Mouse (Mus musculus): ENCODE data around the gene Pcdh15. TPM values are rescaled to one million over a fixed set of nuclear protein-coding genes. Genes with fewer than 3 reads are reported as not detected.

Gene Pcdh15
- total and polyA plus RNA-seq, 3 experiments, result not detected

DNA sequence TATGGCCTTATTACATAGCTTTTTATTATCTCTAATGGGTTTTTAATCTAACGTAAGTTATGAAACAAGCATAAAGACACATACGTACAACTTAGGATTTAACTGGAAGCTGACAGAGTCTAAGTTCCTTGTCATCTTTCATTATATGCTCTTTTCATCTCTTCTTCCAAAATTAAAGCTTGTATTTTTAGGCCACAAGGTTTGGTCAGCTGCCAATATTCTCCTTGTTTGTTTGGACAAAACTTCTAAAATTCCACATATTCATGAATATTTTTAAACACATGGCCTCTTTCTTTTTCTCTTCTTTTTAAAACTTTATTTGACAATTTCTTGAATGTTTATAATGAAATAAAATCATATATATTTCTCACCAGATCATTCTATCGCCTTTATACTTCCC lies 415.7 kb downstream of the Pcdh15 start:
- H3K4me1 ChIP-seq (ENCODE audit: control insufficient read depth in 1 of 2, insufficient read depth in 2 of 2, low read length in 2 of 2), result no peaks in the 10 kb centered on the region
- no peak for DNase-seq (ENCODE audit: low read depth, low spot score)
- no peaks in the 10 kb centered on the region for H3K79me2 ChIP-seq (ENCODE audit: control insufficient read depth, insufficient read depth, low read length, poor library complexity)
- H3K4me3 ChIP-seq (ENCODE audit: control insufficient read depth in 1 of 2, insufficient read depth in 1 of 2, low read depth in 2 of 2, low read length in 2 of 2), result no peak overlapping the region
- H3K36me3 ChIP-seq (ENCODE audit: control insufficient read depth in 1 of 2, insufficient read depth in 2 of 2, low read length in 2 of 2), result no peaks in the 10 kb centered on the region
- H3K27ac ChIP-seq (ENCODE audit: control insufficient read depth, low read depth, low read length), result no peak overlapping the region
- H3K27me3 ChIP-seq (ENCODE audit: control insufficient read depth in 1 of 2, insufficient read depth in 2 of 2, low read length in 2 of 2), result no peaks in the 10 kb centered on the region
- H3K9ac ChIP-seq (ENCODE audit: control insufficient read depth, low read depth, low read length, poor library complexity, severe bottlenecking), result no peak overlapping the region
- no peaks in the 10 kb centered on the region for H3K9me3 ChIP-seq (replicated peaks; ENCODE audit: insufficient read depth, low read length)
- no peak for TF ChIP-seq USF2 (IDR thresholded peaks at IDR 0.05; ENCODE audit: borderline replicate concordance in 1 of 2, insufficient read depth in 1 of 2, low read depth in 1 of 2, low read length in 2 of 2)
- TF ChIP-seq POLR2A (IDR thresholded peaks at IDR 0.05; ENCODE audit: control insufficient read depth in 1 of 2, insufficient read depth in 1 of 2, low read depth in 1 of 2, low read length in 2 of 2, poor library complexity in 1 of 2), result no peak
- no peak for TF ChIP-seq BHLHE40 (IDR thresholded peaks at IDR 0.05; ENCODE audit: borderline replicate concordance, low read depth, low read length)
- no peak for TF ChIP-seq CTCF (IDR thresholded peaks at IDR 0.05 in 2 of 3, conservative IDR thresholded peaks at IDR 0.05 in 1 of 3; ENCODE audit: control insufficient read depth in 1 of 3, insufficient read depth in 1 of 3, low read depth in 2 of 3, low read length in 3 of 3, poor library complexity in 1 of 3, severe bottlenecking in 1 of 3)
- TF ChIP-seq TCF12 (IDR thresholded peaks at IDR 0.05; ENCODE audit: low read depth, low read length), result no peak
- no peak for TF ChIP-seq NRF1 (IDR thresholded peaks at IDR 0.05; ENCODE audit: insufficient read depth, low read depth, low read length, poor library complexity, severe bottlenecking)
- no peak for TF ChIP-seq MXI1 (IDR thresholded peaks at IDR 0.05; ENCODE audit: low read depth, low read length)
- no peak for TF ChIP-seq MYC (IDR thresholded peaks at IDR 0.05; ENCODE audit: low read depth, low read length)
- TF ChIP-seq E2F4 (IDR thresholded peaks at IDR 0.05; ENCODE audit: borderline replicate concordance, low read depth, low read length), result no peak
- no peak for TF ChIP-seq SMC3 (IDR thresholded peaks at IDR 0.05; ENCODE audit: low read depth, low read length)
- no peak for TF ChIP-seq CHD2 (IDR thresholded peaks at IDR 0.05; ENCODE audit: low read length)
- TF ChIP-seq MAFK (IDR thresholded peaks at IDR 0.05; ENCODE audit: borderline replicate concordance, low read depth, low read length), result no peak
- no peak for TF ChIP-seq TAL1 (IDR thresholded peaks at IDR 0.05; ENCODE audit: low read length)
- no peak for TF ChIP-seq NELFE (IDR thresholded peaks at IDR 0.05; ENCODE audit: low read depth, low read length)
- TF ChIP-seq MAZ (IDR thresholded peaks at IDR 0.05; ENCODE audit: low read depth, low read length), result no peak
- no peak for TF ChIP-seq UBTF (IDR thresholded peaks at IDR 0.05; ENCODE audit: borderline replicate concordance, insufficient read depth, low read depth, low read length)

DNA sequence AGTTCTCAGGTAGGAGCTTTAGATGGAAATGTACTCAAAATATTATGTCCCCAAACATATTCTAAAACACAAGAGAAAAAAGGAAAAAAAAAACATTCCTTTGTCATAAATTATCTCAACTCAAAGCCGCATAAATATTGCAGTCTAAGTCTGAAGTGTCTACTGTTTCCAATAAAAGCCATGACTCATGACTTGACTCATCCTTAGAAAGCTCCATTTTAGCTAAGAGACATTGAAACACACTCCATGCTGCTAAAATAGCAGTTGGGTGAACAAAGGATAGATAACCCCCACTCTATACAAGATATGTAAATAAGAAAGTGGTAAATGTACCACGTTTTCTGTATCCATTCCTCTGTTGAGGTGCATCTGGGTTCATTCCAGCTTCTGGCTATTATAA lies 416.6 kb downstream of the Pcdh15 start:
- no peaks in the 10 kb centered on the region for H3K27me3 ChIP-seq (ENCODE audit: control insufficient read depth in 1 of 2, insufficient read depth in 2 of 2, low read length in 2 of 2)
- TF ChIP-seq ELF1 (IDR thresholded peaks at IDR 0.05; ENCODE audit: low read depth, low read length), result no peak
- no peak for TF ChIP-seq POLR2A (IDR thresholded peaks at IDR 0.05; ENCODE audit: control insufficient read depth in 1 of 2, insufficient read depth in 1 of 2, low read depth in 1 of 2, low read length in 2 of 2, poor library complexity in 1 of 2)
- TF ChIP-seq ZKSCAN1 (IDR thresholded peaks at IDR 0.05; ENCODE audit: low read depth, low read length), result no peak
- no peak for TF ChIP-seq POLR2AphosphoS2 (IDR thresholded peaks at IDR 0.05; ENCODE audit: low read length)
- TF ChIP-seq POLR2AphosphoS5 (IDR thresholded peaks at IDR 0.05; ENCODE audit: borderline replicate concordance, low read depth, low read length), result no peak
- TF ChIP-seq MYB (IDR thresholded peaks at IDR 0.05; ENCODE audit: low read depth, low read length), result no peak
- TF ChIP-seq TCF12 (IDR thresholded peaks at IDR 0.05; ENCODE audit: low read depth, low read length), result no peak
- no peak for TF ChIP-seq NRF1 (IDR thresholded peaks at IDR 0.05; ENCODE audit: insufficient read depth, low read depth, low read length, poor library complexity, severe bottlenecking)
- no peak for TF ChIP-seq USF1 (IDR thresholded peaks at IDR 0.05; ENCODE audit: low read depth, low read length)
- no peak for TF ChIP-seq GABPA (IDR thresholded peaks at IDR 0.05; ENCODE audit: low read depth, low read length)
- TF ChIP-seq MYC (IDR thresholded peaks at IDR 0.05; ENCODE audit: low read depth, low read length), result no peak
- no peak for TF ChIP-seq ZC3H11A (IDR thresholded peaks at IDR 0.05; ENCODE audit: low read depth, low read length)
- no peak for TF ChIP-seq JUND (IDR thresholded peaks at IDR 0.05; ENCODE audit: low read depth, low read length)
- TF ChIP-seq ETS1 (IDR thresholded peaks at IDR 0.05; ENCODE audit: low read depth, low read length), result no peak
- DNase-seq (ENCODE audit: low read depth, low spot score), result no peak

More for the DNA sequence above, 416.6 kb downstream of the Pcdh15 start:
- no peaks in the 10 kb centered on the region for H3K9me3 ChIP-seq (replicated peaks; ENCODE audit: insufficient read depth, low read length)
- H3K4me1 ChIP-seq (ENCODE audit: control insufficient read depth in 1 of 2, insufficient read depth in 2 of 2, low read length in 2 of 2), result no peaks in the 10 kb centered on the region
- no peak overlapping the region for H3K4me3 ChIP-seq (ENCODE audit: control insufficient read depth in 1 of 2, insufficient read depth in 1 of 2, low read depth in 2 of 2, low read length in 2 of 2)
- H3K27ac ChIP-seq (ENCODE audit: control insufficient read depth, low read depth, low read length), result no peak overlapping the region
- no peaks in the 10 kb centered on the region for H3K79me2 ChIP-seq (ENCODE audit: control insufficient read depth, insufficient read depth, low read length, poor library complexity)
- no peak overlapping the region for H3K9ac ChIP-seq (ENCODE audit: control insufficient read depth, low read depth, low read length, poor library complexity, severe bottlenecking)
- no peaks in the 10 kb centered on the region for H3K36me3 ChIP-seq (ENCODE audit: control insufficient read depth in 1 of 2, insufficient read depth in 2 of 2, low read length in 2 of 2)

Data from MEL (cell line).